Mouse (Mus musculus) hindbrain, embryonic 15.5 days (tissue): ENCODE data around the gene Gpr68. TPM values are rescaled to one million over a fixed set of nuclear protein-coding genes. Genes with fewer than 3 reads are reported as not detected.

ENCODE experiments used
- ATAC-seq: fragments of 200-750 bp; cut with Nextera tagmentation; 2 replicates; pipeline ENCODE4 v1.8.0; 2017; ENCODE audit warnings: low read depth, moderate number of reproducible peaks, moderate TSS enrichment; ENCODE audit not compliant: low FRiP score
- H3K27ac ChIP-seq: fragments of 300-500 bp; sonication (generic); replicated peaks from 2 replicates; pipeline ENCODE4 v1.5.1; 2015; ENCODE audit warnings: mild to moderate bottlenecking, inconsistent platforms
- H3K27me3 ChIP-seq: fragments of 300-500 bp; sonication (generic); 2 replicates; pipeline ENCODE4 v1.6.1; 2015; ENCODE audit warnings: control low read depth, inconsistent platforms
- H3K36me3 ChIP-seq: fragments of 300-500 bp; sonication (generic); 2 replicates; pipeline ENCODE4 v1.6.1; 2015; ENCODE audit warnings: control low read depth, inconsistent platforms
- H3K4me1 ChIP-seq: fragments of 300-500 bp; sonication (generic); replicated peaks from 2 replicates; pipeline ENCODE4 v1.6.1; 2015; ENCODE audit warnings: control low read depth, inconsistent platforms
- H3K4me2 ChIP-seq: fragments of 300-500 bp; sonication (generic); 2 replicates; pipeline ENCODE4 v1.6.1; 2015; ENCODE audit warnings: moderate library complexity, mild to moderate bottlenecking, inconsistent platforms
- H3K4me3 ChIP-seq: fragments of 300-500 bp; sonication (generic); 2 replicates; pipeline ENCODE4 v1.5.1; 2015; ENCODE audit warnings: mild to moderate bottlenecking, inconsistent platforms
- H3K9ac ChIP-seq: fragments of 300-500 bp; sonication (generic); 2 replicates; pipeline ENCODE4 v1.6.1; 2015; ENCODE audit warnings: inconsistent platforms
- H3K9me3 ChIP-seq: fragments of 300-500 bp; sonication (generic); 2 replicates; pipeline ENCODE4 v1.6.1; 2016; ENCODE audit warnings: control low read depth, inconsistent platforms
- WGBS: fragments of 180-500 bp; shearing (Covaris S2); methylation state at CpG from one replicate; pipeline ENCODE4 v1.1.7; 2015; 5-methylcytosine and 5-hydroxymethylcytosine counted together
- polyA plus RNA-seq: library from polyadenylated mRNA; unstranded; fragments of >200 nt; fragmentation: Nextera tagmentation; extraction: Ambion mirVana; gene quantifications from 2 replicates; pipeline ENCODE4 v1.2.1, GENCODE M21; 2015

The Gpr68 gene
- polyA plus RNA-seq, 1 experiment from 2014 or later = 6.1 TPM

GRCm38 (mm10) chr12:100841211-100841792, 66.7 kb downstream of the Gpr68 start:
- H3K9me3 ChIP-seq = no peaks in the 10 kb centered on the region
- no peak overlapping the region for H3K4me2 ChIP-seq
- no peaks in the 10 kb centered on the region for H3K36me3 ChIP-seq
- H3K9ac ChIP-seq = no peak overlapping the region
- H3K4me1 ChIP-seq = 0 out of 2 replicates have a peak, but pooled peaks cover 3% of the 10 kb centered on the region
- WGBS = 16% methylated on average over 3 of the region's 3 CpGs
- peak; percentile 78; the same call in 1 of the 2 replicates for ATAC-seq
- no peak overlapping the region for H3K4me3 ChIP-seq
- no peak overlapping the region for H3K27ac ChIP-seq
- H3K27me3 ChIP-seq = no peaks in the 10 kb centered on the region

- Histone ChIP-seq H3K27ac (no peak overlapping the region), H3K9me3 (no peaks in the 10 kb centered on the region), H3K36me3 (no peaks in the 10 kb centered on the region), H3K4me3 (no peak overlapping the region), H3K9ac (no peak overlapping the region), H3K4me1 (0 out of 2 replicates have a peak, but pooled peaks cover 3% of the 10 kb centered on the region), H3K4me2 (no peak overlapping the region), H3K27me3 (no peaks in the 10 kb centered on the region)
- WGBS = 69% methylated on average over 6 of the region's 6 CpGs
- no peak for ATAC-seq
Observed at GRCm38 (mm10) chr12:100839926-100840325, 68.1 kb downstream of the Gpr68 start.

- no peak overlapping the region for H3K4me3 ChIP-seq
- no peak overlapping the region for H3K27ac ChIP-seq
- no peak overlapping the region for H3K4me2 ChIP-seq
- H3K36me3 ChIP-seq = no peaks in the 10 kb centered on the region
- no peaks in the 10 kb centered on the region for H3K27me3 ChIP-seq
- no peaks in the 10 kb centered on the region for H3K9me3 ChIP-seq
- no peak overlapping the region for H3K9ac ChIP-seq
- H3K4me1 ChIP-seq = 0 out of 2 replicates have a peak, but pooled peaks cover 3% of the 10 kb centered on the region
- no peak for ATAC-seq
- 33% methylated on average over 8 of the region's 8 CpGs for WGBS
Observed at GRCm38 (mm10) chr12:100839079-100839600, 68.9 kb downstream of the Gpr68 start.

- no peaks in the 10 kb centered on the region for H3K36me3 ChIP-seq
- no peak for ATAC-seq
- H3K9me3 ChIP-seq = no peaks in the 10 kb centered on the region
- no peak overlapping the region for H3K27ac ChIP-seq
- no peak overlapping the region for H3K4me3 ChIP-seq
- H3K9ac ChIP-seq = no peak overlapping the region
- H3K4me2 ChIP-seq = no peak overlapping the region
- H3K27me3 ChIP-seq = no peaks in the 10 kb centered on the region
- WGBS = 88% methylated on average over 3 of the region's 3 CpGs
- 0 out of 2 replicates have a peak, but pooled peaks cover 3% of the 10 kb centered on the region for H3K4me1 ChIP-seq
Observed at GRCm38 (mm10) chr12:100837208-100837607, 70.8 kb downstream of the Gpr68 start.

GRCm38 (mm10) chr12:100831629-100832325, 76.2 kb downstream of the Gpr68 start:
- Histone ChIP-seq H3K4me2 (no peak overlapping the region), H3K27me3 (no peaks in the 10 kb centered on the region), H3K9me3 (no peaks in the 10 kb centered on the region), H3K27ac (no peak overlapping the region; the same call in 1 of the 2 replicates), H3K36me3 (no peaks in the 10 kb centered on the region), H3K4me1 (peaks cover 4% of the 10 kb centered on the region; the same call in 1 of the 2 replicates), H3K9ac (no peak overlapping the region), H3K4me3 (no peak overlapping the region)
- 23% methylated on average over 8 of the region's 8 CpGs for WGBS
- no peak for ATAC-seq

- no peak overlapping the region for H3K4me2 ChIP-seq
- 73% methylated on average over 2 of the region's 2 CpGs for WGBS
- H3K27ac ChIP-seq = no peak overlapping the region
- H3K4me3 ChIP-seq = no peak overlapping the region
- H3K4me1 ChIP-seq = peaks cover 4% of the 10 kb centered on the region; the same call in 1 of the 2 replicates
- no peaks in the 10 kb centered on the region for H3K27me3 ChIP-seq
- no peaks in the 10 kb centered on the region for H3K36me3 ChIP-seq
- ATAC-seq = no peak
- H3K9ac ChIP-seq = no peak overlapping the region
- H3K9me3 ChIP-seq = no peaks in the 10 kb centered on the region
Observed at GRCm38 (mm10) chr12:100831021-100831420, 77.0 kb downstream of the Gpr68 start.

Other genes starting within 250 kb of the Gpr68 start
- 6.3 and 6.8 TPM in 2 replicates for gene Rps6ka5, start 181.2 kb downstream of the Gpr68 start, polyA plus RNA-seq
- gene Dglucy, start 129.1 kb downstream of the Gpr68 start, polyA plus RNA-seq = 2.9 and 3.5 TPM in 2 replicates
- gene Ccdc88c, start 120.9 kb upstream of the Gpr68 start, polyA plus RNA-seq = 10.6 and 11.8 TPM in 2 replicates
- gene Ppp4r3a, start 175.5 kb upstream of the Gpr68 start, polyA plus RNA-seq = 27.0 and 28.1 TPM in 2 replicates